Mouse (Mus musculus): ENCODE measurements around the gene Lin28b. TPM values are rescaled to one million over a fixed set of nuclear protein-coding genes. Genes with fewer than 3 reads are reported as not detected.

Gene Lin28b
- polyA plus RNA-seq (2012; rRNA removed) = not detected in 2 replicates

DNA sequence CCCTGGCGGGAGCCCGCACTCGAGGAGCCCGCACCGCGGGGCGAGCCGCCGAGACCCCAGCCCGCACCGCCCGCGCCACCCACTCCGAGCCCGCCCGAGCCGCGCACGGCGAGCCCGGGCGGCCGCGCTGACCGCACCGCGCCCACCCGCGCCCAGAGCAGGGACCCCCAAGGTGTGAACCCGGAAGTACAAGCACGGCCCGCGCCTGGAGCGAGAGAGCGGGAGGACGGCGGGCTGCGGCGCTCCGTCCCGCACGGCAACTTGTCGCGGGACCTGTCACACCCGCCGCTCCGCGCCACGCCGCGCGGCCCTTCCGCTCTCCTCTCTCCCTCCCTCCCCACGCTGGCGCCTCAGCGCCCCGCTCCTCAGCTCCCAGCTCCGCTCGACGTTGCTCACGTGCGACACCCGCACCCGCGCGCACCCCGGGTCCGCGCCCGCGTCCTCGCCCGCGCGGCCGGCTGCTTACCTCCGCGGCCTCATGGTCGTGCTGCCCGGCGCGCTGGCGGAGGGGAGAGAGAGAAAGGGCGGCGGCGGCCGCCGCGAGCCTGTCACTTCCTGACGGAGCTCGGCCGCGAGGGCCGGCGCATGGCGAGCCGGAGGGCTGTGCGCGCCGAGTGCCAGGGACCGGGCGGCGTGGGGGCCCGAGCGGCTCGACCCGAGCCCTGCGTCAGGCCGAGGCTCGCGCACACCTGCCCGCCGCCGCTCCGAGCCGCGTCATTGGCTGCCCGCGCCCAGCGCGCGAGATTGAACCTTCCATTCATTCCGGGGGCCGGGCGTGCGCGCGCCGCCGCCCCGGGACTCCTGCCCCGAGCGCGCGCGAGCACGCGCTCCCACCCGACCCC lies at the start of gene Lin28b:
Gene Lin28b, minus strand, starts transcription at position 635 of the 842 bp plus-strand sequence.

DNA sequence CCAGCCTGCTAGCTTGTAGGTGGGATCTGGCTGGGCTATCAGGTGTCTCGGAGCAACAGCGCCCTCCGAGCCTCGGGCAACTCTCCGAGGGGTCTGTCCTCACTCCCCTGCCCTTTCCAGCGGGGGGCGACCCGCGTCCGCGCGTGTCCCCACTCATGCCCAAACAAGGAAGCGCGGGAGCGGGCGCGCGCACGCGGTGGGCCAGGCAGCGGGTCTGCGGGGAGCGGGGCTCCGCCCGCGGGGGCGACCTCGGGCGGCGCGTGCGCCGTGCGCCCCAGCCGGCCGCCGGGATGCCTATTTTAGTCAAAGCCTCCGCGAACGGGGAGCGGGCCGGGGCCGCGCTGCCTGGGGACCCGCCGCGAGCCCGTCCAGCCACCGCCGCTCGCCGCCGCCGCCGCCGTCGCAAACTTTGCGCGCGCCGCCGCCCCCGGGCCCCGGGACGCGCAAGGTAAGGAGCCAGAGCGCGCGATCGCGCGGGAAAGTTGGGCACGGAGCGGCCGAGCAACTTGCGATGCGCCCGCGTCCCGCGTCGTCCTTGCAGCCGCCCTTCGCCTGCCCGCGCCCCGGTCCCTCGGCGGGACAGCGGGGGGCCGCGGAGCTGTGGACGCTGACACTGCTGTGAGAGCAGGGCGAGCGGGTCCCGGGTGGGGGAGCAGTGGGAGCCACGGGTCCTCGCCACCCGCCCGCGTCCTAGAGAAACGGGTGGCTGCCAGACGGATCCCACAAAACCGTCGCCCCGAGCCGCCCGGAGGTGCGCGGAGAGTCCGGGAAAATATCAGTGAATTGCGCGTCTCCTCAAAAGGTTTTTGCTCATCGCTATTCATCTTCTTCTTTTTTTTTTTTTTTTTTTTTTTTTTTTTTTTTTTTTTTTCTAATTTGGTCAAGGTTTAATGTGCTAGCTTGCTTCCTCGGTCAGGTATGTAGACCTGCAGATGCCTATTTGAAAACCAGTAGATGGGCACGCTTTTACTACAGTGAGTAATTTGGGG lies 150.5 kb downstream of the Lin28b start, which contains the start of gene Bves:
Gene Bves, plus strand, starts transcription at position 339 of the 989 bp plus-strand sequence.

Other genes starting within 250 kb of the Lin28b start
- 3.4 and 4.6 TPM in 2 replicates for gene Bves, start 150.6 kb downstream of the Lin28b start, polyA plus RNA-seq (2012; rRNA removed)
- 9.2 and 9.8 TPM in 2 replicates for gene Hace1, start 91.4 kb upstream of the Lin28b start, polyA plus RNA-seq (2012; rRNA removed)

Measured in ovary, adult 2 months (tissue).